Mouse (Mus musculus) heart, embryonic 13.5 days (tissue): ENCODE measurements around the gene Sfta2. TPM values are rescaled to one million over a fixed set of nuclear protein-coding genes. Genes with fewer than 3 reads are reported as not detected.

ENCODE experiments used
- ATAC-seq: fragments of 200-750 bp; cut with Nextera tagmentation; 2 replicates; pipeline ENCODE4 v1.8.0; 2017; ENCODE audit warnings: moderate TSS enrichment; ENCODE audit not compliant: insufficient number of reproducible peaks, low FRiP score, low TSS enrichment; ENCODE audit errors: extremely low read depth
- H3K27ac ChIP-seq: fragments of 300-500 bp; sonication (generic); replicated peaks from 2 replicates; pipeline ENCODE4 v1.5.1; 2015; ENCODE audit warnings: moderate library complexity, mild to moderate bottlenecking, inconsistent platforms
- H3K27me3 ChIP-seq: fragments of 300-500 bp; sonication (generic); replicated peaks from 2 replicates; pipeline ENCODE4 v1.6.1; 2015; ENCODE audit warnings: mild to moderate bottlenecking, inconsistent platforms
- H3K36me3 ChIP-seq: fragments of 300-500 bp; sonication (generic); 2 replicates; pipeline ENCODE4 v1.6.1; 2015; ENCODE audit warnings: mild to moderate bottlenecking, inconsistent platforms
- H3K4me1 ChIP-seq: fragments of 300-500 bp; sonication (generic); 2 replicates; pipeline ENCODE4 v1.6.1; 2015; ENCODE audit warnings: inconsistent platforms
- H3K4me2 ChIP-seq: fragments of 300-500 bp; sonication (generic); 2 replicates; pipeline ENCODE4 v1.6.1; 2015; ENCODE audit warnings: inconsistent platforms, mild to moderate bottlenecking, moderate library complexity
- H3K4me3 ChIP-seq: fragments of 300-500 bp; sonication (generic); 2 replicates; pipeline ENCODE4 v1.5.1; 2015; ENCODE audit warnings: moderate library complexity, mild to moderate bottlenecking, inconsistent platforms
- H3K9ac ChIP-seq: fragments of 300-500 bp; sonication (generic); 2 replicates; pipeline ENCODE4 v1.6.1; 2015; ENCODE audit warnings: inconsistent platforms, mild to moderate bottlenecking, moderate library complexity
- H3K9me3 ChIP-seq: fragments of 300-500 bp; sonication (generic); 2 replicates; pipeline ENCODE4 v1.6.1; 2016; ENCODE audit warnings: inconsistent platforms
- WGBS: fragments of 180-500 bp; shearing (Covaris S2); methylation state at CpG from one replicate; pipeline ENCODE4 v1.1.7; 2015; ENCODE audit warnings: mixed read lengths; 5-methylcytosine and 5-hydroxymethylcytosine counted together
- polyA plus RNA-seq: library from polyadenylated mRNA; unstranded; fragments of >200 nt; fragmentation: Nextera tagmentation; extraction: Ambion mirVana; gene quantifications from 2 replicates; pipeline ENCODE4 v1.2.1, GENCODE M21; 2015

Sfta2 gene
- polyA plus RNA-seq, 1 experiment from 2014 or later: 1.5 TPM

DNA sequence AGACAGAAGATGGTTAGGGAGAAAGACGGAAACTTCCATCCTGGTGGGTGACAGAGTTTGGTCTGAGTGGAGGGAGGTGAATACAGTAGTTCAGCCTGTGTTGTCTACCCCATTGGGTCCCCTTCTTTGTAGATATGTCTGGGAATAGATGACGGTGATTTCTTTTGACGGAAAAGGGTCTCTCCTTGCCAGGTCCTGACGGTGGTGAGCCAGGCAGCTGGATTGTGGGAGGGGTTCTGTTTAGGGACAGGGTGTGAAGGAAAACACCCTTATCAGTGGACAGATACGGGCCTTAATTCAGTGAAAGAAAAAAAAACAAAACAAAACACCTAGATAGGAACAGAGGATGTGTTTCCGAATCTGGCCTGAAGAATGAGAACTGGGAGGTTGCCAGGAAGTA, 38.0 kb downstream of the Sfta2 start:
- Histone ChIP-seq H3K9me3 (no peaks in the 10 kb centered on the region), H3K9ac (peak overlapping the region; percentile 52), H3K27me3 (peaks cover 41% of the 10 kb centered on the region), H3K4me3 (peak overlapping the region; percentile 33), H3K4me1 (peaks cover 23% of the 10 kb centered on the region), H3K4me2 (peak overlapping the region; percentile 64), H3K36me3 (no peaks in the 10 kb centered on the region), H3K27ac (peak overlapping the region; percentile 84)
- ATAC-seq: no peak
- WGBS: 28% methylated on average over 6 of the region's 6 CpGs

DNA sequence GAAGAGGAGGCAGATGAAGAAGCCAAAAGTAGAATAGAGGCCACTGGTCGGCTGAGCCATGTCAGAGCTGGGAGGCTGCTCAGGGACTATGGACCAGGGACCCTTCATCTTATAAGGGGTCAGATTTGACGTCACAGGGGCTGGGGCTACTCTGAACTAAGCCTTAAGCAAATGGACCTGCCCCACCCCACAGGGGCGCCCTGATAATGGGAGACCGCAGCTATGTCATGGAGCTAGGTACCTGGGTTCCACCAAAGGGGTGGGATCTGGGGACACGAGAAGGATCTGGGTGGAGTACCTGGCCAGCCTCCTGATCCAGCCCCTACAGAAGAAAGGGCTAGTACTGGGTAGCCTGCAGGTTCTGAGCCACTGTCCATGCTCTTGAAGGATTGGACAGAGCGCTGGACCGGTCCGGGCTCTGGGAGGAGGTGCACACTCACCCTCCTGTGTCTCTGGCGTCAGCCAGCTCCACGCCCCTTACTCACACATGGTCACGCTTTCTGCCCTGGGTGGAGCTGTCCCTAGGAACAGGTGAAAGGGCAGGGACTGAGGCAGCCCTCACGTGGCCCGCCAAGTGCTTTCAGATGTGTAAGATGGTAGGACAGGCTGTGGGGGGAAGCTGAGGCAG, 42.4 kb downstream of the Sfta2 start, which contains the start of gene Mucl3:
Gene Mucl3 (minus strand): TSS at position 87 of the 628 bp plus-strand sequence.
- H3K9me3 ChIP-seq: no peaks in the 10 kb centered on the region
- H3K4me2 ChIP-seq: no peak within 1 kb of the TSS
- no peak within 1 kb of the TSS for H3K9ac ChIP-seq
- peaks cover 40% of the 10 kb centered on the region for H3K27me3 ChIP-seq
- no peak within 1 kb of the TSS for H3K4me3 ChIP-seq
- H3K27ac ChIP-seq: no peak within 1 kb of the TSS
- no peaks in the 10 kb centered on the region for H3K36me3 ChIP-seq
- H3K4me1 ChIP-seq: peaks cover 10% of the 10 kb centered on the region
- ATAC-seq: no peak
- WGBS: 64% methylated on average over 13 of the region's 13 CpGs

DNA sequence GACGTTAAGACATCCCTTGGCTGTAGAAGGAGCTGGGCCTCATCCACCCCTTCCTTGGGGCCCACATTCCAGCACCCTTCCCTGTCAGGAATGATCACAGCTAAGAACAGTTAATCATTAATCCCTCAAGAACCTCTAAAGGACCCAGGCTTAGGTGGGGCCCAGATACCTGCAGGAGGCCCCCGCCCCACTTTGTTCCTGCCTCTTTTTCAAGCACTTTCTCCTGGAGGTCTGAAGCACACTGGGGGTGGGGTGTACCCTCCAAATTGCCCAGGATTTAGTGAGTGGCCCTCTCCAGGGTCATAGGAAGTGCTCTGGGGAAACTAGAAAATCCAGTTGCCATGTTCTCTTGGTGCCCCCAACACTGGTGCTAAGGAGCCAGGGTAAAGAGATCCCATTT, 48.1 kb downstream of the Sfta2 start:
- Histone ChIP-seq H3K9me3 (no peaks in the 10 kb centered on the region), H3K36me3 (no peaks in the 10 kb centered on the region), H3K27me3 (peaks cover 16% of the 10 kb centered on the region), H3K4me2 (no peak overlapping the region), H3K4me3 (no peak overlapping the region), H3K9ac (no peak overlapping the region), H3K4me1 (no peaks in the 10 kb centered on the region), H3K27ac (no peak overlapping the region)
- ATAC-seq: no peak
- WGBS: 67% methylated on average over 2 of the region's 2 CpGs

DNA sequence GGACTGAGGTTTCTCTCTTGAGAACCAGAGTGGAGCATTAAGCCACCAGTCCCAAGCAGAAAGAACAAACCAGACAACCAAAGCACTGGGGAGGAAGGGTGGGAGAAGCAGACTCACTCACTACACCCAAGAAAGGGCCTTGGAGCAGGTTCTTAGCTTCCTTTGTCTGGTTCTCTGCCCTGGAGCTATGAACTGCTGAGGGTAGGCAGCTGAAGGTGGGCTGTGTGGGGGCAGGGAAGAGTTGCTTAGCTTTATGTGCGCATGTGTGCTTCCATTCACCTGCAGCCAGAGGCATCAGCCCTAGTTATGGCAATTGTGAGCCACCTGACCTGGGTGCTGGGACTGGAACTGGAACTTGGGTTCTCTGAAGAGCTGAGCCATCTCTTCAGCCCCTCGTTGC, 51.7 kb downstream of the Sfta2 start:
- Histone ChIP-seq H3K4me3 (no peak overlapping the region), H3K9ac (no peak overlapping the region), H3K27ac (no peak overlapping the region), H3K9me3 (no peaks in the 10 kb centered on the region), H3K27me3 (no peaks in the 10 kb centered on the region; the same call in 1 of the 2 replicates), H3K4me2 (no peak overlapping the region), H3K4me1 (no peaks in the 10 kb centered on the region), H3K36me3 (peaks cover 33% of the 10 kb centered on the region)
- 70% methylated on average over 2 of the region's 2 CpGs for WGBS
- no peak for ATAC-seq

DNA sequence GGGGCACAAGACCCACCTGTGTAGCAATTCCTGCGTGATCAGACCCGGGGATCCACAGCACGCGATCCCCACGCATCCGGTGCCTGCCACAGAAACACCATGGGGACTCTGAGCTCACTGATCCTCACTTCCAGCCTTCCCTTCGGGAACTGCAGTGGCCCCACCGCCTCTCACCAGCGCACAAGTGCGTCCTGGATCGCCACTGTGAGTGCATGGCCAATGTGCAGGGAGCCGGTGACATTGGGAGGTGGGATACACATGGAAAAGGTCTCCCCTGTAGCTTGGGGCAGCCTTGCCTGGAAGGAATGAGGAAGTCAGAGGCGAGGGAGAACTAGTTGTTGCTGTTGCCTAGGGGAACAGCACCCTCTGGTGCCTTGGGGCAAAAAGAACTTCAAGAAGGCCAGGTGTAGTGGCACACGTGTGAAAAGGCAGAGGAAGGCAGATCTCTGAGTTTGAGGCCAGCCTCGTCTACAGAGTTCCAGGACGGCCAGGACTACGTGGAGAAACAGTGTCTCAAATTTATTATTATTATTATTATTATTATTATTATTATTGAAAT, 64.7 kb downstream of the Sfta2 start:
- Histone ChIP-seq H3K27ac (no peak overlapping the region), H3K4me2 (peak overlapping the region; percentile 97), H3K4me3 (no peak overlapping the region), H3K9me3 (no peaks in the 10 kb centered on the region), H3K27me3 (no peaks in the 10 kb centered on the region), H3K36me3 (peaks cover 59% of the 10 kb centered on the region), H3K4me1 (peaks cover 19% of the 10 kb centered on the region), H3K9ac (peak overlapping the region; percentile 95)
- ATAC-seq: no peak
- 75% methylated on average over 17 of the region's 17 CpGs for WGBS

DNA sequence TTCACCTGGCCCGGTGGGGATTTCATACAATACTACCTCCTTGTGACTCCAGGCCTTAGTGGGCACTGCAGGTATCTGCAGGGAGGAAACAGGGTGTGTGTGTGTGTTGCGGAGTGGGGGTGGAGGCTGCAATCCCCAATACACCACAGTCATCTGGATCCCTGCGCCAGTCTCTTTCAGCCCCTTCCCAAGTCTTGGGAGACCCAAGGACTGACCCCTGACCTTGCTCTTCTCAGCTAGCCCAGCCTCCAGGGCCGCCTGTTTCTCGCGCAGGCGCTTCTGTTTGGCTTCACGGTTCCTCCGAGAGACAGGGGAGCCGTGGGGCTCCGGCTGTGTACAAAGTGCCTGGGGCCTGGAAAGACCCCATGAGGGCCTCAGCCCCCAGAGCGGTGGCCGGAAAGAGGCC, 65.5 kb downstream of the Sfta2 start:
- ATAC-seq: peak; percentile 0; the same call in 1 of the 2 replicates
- WGBS: 3% methylated on average over 13 of the region's 13 CpGs
- peak overlapping the region; percentile 95 for H3K9ac ChIP-seq
- H3K4me3 ChIP-seq: peak overlapping the region; percentile 85
- peak overlapping the region; percentile 84 for H3K27ac ChIP-seq
- peaks cover 56% of the 10 kb centered on the region for H3K36me3 ChIP-seq
- peaks cover 19% of the 10 kb centered on the region for H3K4me1 ChIP-seq
- H3K4me2 ChIP-seq: peak overlapping the region; percentile 97
- H3K27me3 ChIP-seq: no peaks in the 10 kb centered on the region
- H3K9me3 ChIP-seq: no peaks in the 10 kb centered on the region

DNA sequence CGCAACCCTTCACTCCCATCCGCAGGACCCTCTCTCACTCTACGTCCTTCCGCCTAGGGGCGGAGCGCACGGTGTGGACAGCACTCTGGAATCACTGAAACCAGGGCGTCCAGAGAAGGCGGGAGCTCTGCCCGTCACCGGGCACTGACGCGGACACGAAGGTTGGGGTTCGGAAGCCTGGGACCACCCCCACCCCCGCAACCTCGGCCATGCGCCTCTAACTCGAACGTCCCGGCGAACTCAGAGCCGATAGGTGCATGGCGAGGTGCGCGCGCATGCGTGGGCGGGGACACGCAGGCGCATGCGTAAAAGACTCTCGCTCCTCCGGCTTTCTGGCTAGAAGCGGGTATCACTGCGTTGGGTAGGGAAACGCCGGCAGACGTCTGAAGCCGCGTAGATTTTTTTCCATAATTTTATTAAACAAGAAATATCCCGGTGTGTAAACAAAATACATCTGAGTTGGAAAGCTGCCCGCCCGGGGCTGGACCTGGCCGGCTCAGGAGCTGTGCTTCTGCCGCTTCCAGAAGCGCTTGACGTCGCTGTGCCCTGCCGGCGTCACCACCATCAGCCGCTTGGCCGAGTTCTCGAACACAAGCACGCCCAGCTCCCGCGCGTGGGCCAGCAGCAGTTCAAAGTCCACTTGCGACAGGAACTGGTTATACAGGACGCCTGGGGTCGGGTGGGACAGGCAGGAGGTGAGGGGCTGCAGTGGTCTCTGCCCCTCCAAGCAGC, 66.2 kb downstream of the Sfta2 start, which contains the start of gene Vars2:
Gene Vars2 (minus strand): TSS at position 259 of the 732 bp plus-strand sequence.
- peak within 1 kb of the TSS; percentile 97 for H3K4me2 ChIP-seq
- peak; percentile 74 for ATAC-seq

DNA sequence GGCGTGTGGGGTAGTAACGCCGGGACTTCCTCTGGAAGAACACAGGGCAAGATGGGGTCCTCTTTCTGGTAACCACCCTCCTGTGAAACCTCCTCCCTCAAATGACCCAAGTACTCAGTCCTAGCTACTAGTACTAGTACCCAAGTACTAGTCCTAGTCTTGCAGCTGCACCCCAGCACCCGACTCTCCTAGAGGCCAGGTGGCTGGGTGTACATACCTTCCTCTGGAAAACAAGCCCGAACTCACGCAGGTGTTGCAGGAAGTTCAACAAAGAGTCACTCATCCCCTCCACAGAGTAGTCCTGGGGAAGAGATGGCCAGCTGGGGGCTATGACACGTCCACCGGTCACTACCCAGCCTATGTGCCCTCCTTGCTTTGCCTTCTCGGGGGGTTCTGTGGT, 68.4 kb downstream of the Sfta2 start:
- H3K4me1 ChIP-seq: peaks cover 26% of the 10 kb centered on the region
- H3K4me3 ChIP-seq: no peak overlapping the region
- no peaks in the 10 kb centered on the region for H3K9me3 ChIP-seq
- H3K36me3 ChIP-seq: peaks cover 35% of the 10 kb centered on the region
- H3K4me2 ChIP-seq: no peak overlapping the region
- H3K27me3 ChIP-seq: no peaks in the 10 kb centered on the region
- no peak for ATAC-seq
- no peak overlapping the region for H3K27ac ChIP-seq
- H3K9ac ChIP-seq: no peak overlapping the region
- 89% methylated on average over 9 of the region's 9 CpGs for WGBS

More for the DNA sequence above, 66.2 kb downstream of the Sfta2 start, which contains the start of gene Vars2:
- peak within 1 kb of the TSS; percentile 84 for H3K27ac ChIP-seq
- H3K4me1 ChIP-seq: peaks cover 19% of the 10 kb centered on the region
- WGBS: under 1% methylated on average over 61 of the region's 61 CpGs
- H3K36me3 ChIP-seq: peaks cover 54% of the 10 kb centered on the region
- H3K9me3 ChIP-seq: no peaks in the 10 kb centered on the region
- H3K9ac ChIP-seq: peak within 1 kb of the TSS; percentile 95
- H3K4me3 ChIP-seq: peak within 1 kb of the TSS; percentile 85
- no peaks in the 10 kb centered on the region for H3K27me3 ChIP-seq

DNA sequence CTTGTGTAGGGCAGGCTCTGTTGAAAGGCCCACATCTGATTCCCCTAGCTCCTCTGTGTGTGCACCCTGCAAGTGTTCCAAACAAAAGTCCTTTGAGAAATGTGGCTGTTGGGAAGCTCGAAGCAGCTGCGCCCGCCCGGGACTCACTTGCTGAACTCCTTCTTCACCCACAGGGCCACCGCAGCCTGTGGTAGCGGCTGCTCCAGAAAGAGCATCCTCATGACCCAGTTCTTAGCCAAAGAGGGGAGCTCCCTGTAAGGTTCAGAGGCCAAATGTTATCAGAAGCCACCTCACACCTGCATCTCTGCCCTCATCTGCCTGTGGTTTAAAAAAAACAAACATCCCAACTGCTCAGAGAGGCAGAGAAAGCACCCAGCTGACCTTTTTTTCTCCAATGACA, 70.5 kb downstream of the Sfta2 start:
- Histone ChIP-seq H3K27me3 (no peaks in the 10 kb centered on the region), H3K9ac (no peak overlapping the region), H3K4me3 (no peak overlapping the region), H3K4me1 (peaks cover 16% of the 10 kb centered on the region), H3K36me3 (peaks cover 26% of the 10 kb centered on the region), H3K27ac (no peak overlapping the region), H3K4me2 (no peak overlapping the region), H3K9me3 (no peaks in the 10 kb centered on the region)
- WGBS: 86% methylated on average over 6 of the region's 6 CpGs
- ATAC-seq: no peak

DNA sequence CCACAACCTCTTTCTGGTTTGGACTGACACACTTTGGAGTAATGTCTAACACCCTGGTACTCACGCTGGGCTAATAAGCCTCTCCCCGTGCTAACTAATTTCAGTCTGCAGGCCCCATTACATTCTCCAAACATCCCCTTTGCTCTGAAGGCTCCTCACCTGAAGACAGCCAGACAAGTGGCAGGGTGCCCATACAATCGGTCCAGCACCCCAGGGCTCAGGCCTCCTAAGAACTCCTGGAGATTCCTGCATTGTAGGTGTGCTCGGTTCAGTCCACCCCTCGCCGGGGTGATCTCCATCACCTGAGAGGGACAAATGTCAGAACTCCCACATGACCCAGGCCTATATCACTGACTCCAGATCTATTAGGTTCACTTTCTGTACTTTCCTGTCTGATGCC, 71.2 kb downstream of the Sfta2 start:
- Histone ChIP-seq H3K9ac (no peak overlapping the region; the same call in 1 of the 2 replicates), H3K4me3 (peak overlapping the region; percentile 87; the same call in 1 of the 2 replicates), H3K4me1 (peaks cover 14% of the 10 kb centered on the region), H3K36me3 (peaks cover 26% of the 10 kb centered on the region), H3K9me3 (no peaks in the 10 kb centered on the region), H3K4me2 (peak overlapping the region; percentile 92), H3K27me3 (no peaks in the 10 kb centered on the region), H3K27ac (no peak overlapping the region)
- WGBS: 85% methylated on average over 6 of the region's 6 CpGs
- no peak for ATAC-seq

DNA sequence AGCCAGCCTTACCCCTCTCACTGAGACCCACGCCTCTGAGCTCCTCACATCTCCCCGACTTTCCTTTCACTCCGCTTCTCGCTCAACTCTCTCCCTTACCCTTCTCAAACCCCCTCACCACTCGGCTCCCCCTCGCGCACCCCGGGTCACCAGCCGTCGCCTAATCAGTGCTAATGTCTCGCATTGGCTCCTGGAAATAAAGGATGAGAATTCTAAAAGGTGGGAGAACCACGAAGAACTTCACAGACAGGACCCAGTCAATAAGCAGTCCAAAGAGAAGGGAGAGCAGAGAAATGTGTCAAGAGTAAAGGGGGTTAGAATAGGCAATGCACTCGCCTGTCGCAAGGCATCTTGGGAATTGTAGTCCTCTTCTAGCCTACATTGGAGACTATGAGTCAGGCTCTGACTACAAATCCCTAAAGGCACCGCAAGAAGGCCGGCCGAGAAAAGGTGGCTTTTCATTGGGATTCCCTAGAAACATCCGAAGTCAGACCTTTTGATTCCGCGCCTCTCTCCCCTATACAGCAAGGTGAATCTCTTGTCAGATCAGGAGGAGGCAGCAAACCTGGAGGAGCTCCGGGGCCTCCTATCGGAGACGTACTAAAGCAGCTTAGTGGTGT, 72.2 kb downstream of the Sfta2 start, which contains the start of gene Gtf2h4:
Gene Gtf2h4 (minus strand): TSS at position 324 of the 620 bp plus-strand sequence.
- Histone ChIP-seq H3K36me3 (peaks cover 26% of the 10 kb centered on the region), H3K4me2 (peak within 1 kb of the TSS; percentile 92), H3K9me3 (no peaks in the 10 kb centered on the region), H3K4me1 (peaks cover 7% of the 10 kb centered on the region), H3K27ac (peak within 1 kb of the TSS; percentile 43), H3K9ac (peak within 1 kb of the TSS; percentile 97), H3K4me3 (peak within 1 kb of the TSS; percentile 87), H3K27me3 (no peaks in the 10 kb centered on the region)
- peak; percentile 80 for ATAC-seq
- WGBS: 2% methylated on average over 23 of the region's 23 CpGs
